Mouse (Mus musculus): ENCODE results near the gene Prss8.

DNA sequence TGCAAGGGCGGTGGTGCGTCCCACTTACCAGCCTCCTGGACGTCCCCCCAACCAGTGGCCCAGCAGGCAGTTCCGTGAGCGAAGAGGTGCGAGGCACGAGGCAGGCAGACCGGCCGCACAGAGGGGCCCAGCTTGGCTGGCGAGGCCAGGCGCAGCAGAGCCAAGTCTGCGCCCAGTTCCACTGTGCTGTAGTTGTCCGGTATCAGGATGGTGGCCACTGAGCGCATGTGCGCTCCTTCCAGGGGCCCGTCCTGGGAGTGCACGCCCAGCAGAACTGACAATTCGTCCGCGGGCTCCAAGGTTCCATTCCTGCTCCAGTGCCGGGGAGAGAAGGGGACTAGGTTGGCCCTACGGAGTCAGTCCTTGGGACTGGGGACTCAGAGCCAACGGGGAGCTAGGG is 14.7 kb upstream of the Prss8 start:
- TF ChIP-seq POLR2A (IDR thresholded peaks at IDR 0.05; ENCODE audit: low read depth, low read length) (peak; percentile 31; the same call in 1 of the 2 replicates), CTCF (IDR thresholded peaks at IDR 0.05; ENCODE audit: borderline replicate concordance, insufficient read depth, low read length) (no peak)

All from embryonic fibroblast, embryonic 13.5 days (primary cell).